In the genomic region with DNA sequence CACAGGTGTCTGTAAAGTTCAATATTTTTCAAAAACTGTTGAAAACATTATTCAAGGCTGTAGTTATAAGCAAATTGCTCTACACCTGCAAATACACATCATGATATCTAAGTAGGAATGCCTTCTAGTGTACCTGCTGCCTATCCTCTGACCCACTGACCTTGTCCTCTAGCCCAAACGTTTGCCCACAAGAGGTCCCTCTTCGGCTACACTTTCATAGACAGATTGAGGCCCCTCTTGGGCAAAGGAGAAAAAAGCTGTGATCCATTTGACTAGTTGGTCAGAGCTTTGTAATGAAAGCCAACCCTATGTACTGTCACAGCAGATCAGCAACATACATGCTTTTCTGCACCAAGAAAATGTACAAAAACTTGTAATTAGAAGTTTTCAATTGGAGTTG, we compare ENCODE assay signal across 15 mouse cellular contexts. TPM values are rescaled to one million over a fixed set of nuclear protein-coding genes. Genes with fewer than 3 reads are reported as not detected.
DNase-seq lines count a peak whose midpoint lies in the region; ATAC-seq and TF ChIP-seq lines count a peak whose summit lies in the region.
"Had no signal": no experiment of that assay in that cellular context is flagged by ENCODE, and none has a peak within 500 bp of the region (broad histone marks: within the 10 kb centered on the region; RNA-seq: fewer than 3 reads in every experiment).

No protein-coding gene starts in this region.

- H3K4me3 ChIP-seq in lung, embryonic 14.5 days (ENCODE audit: low read depth, low read length): no peak overlapping the region
- no peak overlapping the region for H3K4me3 ChIP-seq in E14TG2a.4 (replicated peaks; ENCODE audit: low read length)
- H3K4me3 ChIP-seq: hindbrain, embryonic 10.5 days; limb, embryonic 10.5 days; megakaryocyte, embryonic 14.5 days had no signal

- H3K4me2 ChIP-seq in lung, embryonic 14.5 days: no peak overlapping the region

- WGBS in lung, embryonic 14.5 days: 26% methylated on average over 2 of the region's 2 CpGs

- DNase-seq in heart, postnatal 4 days: peak; percentile 19
- DNase-seq in heart, adult 18-20 months: no peak
- DNase-seq in lung, embryonic 14.5 days: no peak
- no peak for DNase-seq in lung, postnatal 25 days (ENCODE audit: low spot score)
- peak; percentile 38 to 42 for DNase-seq in kidney, postnatal 25 days
- no peak for DNase-seq in c-Kit-positive CD71-positive TER-119-positive erythroid progenitor cells, embryonic 14.5 days (ENCODE audit: low spot score)
- no peak for DNase-seq in urinary bladder, adult 2 months (ENCODE audit: low spot score)
- DNase-seq: adrenal gland, adult 8-10 months; cerebellum, postnatal 25 days had no signal

- H3K9ac ChIP-seq in lung, embryonic 14.5 days: no peak overlapping the region

- H3K27me3 ChIP-seq in lung, embryonic 14.5 days (ENCODE audit: insufficient read depth, low read length): no peaks in the 10 kb centered on the region
- no peaks in the 10 kb centered on the region for H3K27me3 ChIP-seq in E14TG2a.4 (ENCODE audit: insufficient read depth, low read length)

- H3K36me3 ChIP-seq in lung, embryonic 14.5 days (ENCODE audit: insufficient read depth): no peaks in the 10 kb centered on the region
- H3K36me3 ChIP-seq in E14TG2a.4 (ENCODE audit: insufficient read depth, low read length): peaks cover 32% of the 10 kb centered on the region
- H3K36me3 ChIP-seq: hindbrain, embryonic 10.5 days; limb, embryonic 10.5 days had no signal

- H3K4me1 ChIP-seq in lung, embryonic 14.5 days (ENCODE audit: insufficient read depth): no peaks in the 10 kb centered on the region
- no peaks in the 10 kb centered on the region for H3K4me1 ChIP-seq in E14TG2a.4 (replicated peaks; ENCODE audit: low read depth, low read length)
- H3K4me1 ChIP-seq: hindbrain, embryonic 10.5 days; megakaryocyte, embryonic 14.5 days had no signal

- no peaks in the 10 kb centered on the region for H3K9me3 ChIP-seq in lung, embryonic 14.5 days (ENCODE audit: low read depth, low read length)
- no peaks in the 10 kb centered on the region for H3K9me3 ChIP-seq in E14TG2a.4 (ENCODE audit: low read length)
- H3K9me3 ChIP-seq: hindbrain, embryonic 10.5 days; limb, embryonic 10.5 days; megakaryocyte, embryonic 14.5 days had no signal

- peak; percentile 17 for TF ChIP-seq CTCF in lung, embryonic 14.5 days (IDR thresholded peaks at IDR 0.05; ENCODE audit: low read depth)
- 0 out of 2 replicates have a peak, but pooled peaks have one; percentile 5 for TF ChIP-seq CTCF in E14TG2a.4 (conservative IDR thresholded peaks at IDR 0.05; ENCODE audit: low read length)

- no peak for ATAC-seq in lung, embryonic 14.5 days (ENCODE audit: insufficient read depth)
- ATAC-seq: CD4-positive, CD25-positive, alpha-beta regulatory T cell, adult 4 months; inflammation-experienced regulatory T-cells, adult 6 months had no signal

- H3K27ac ChIP-seq in lung, embryonic 14.5 days (ENCODE audit: low read depth): no peak overlapping the region
- H3K27ac ChIP-seq: hindbrain, embryonic 10.5 days; limb, embryonic 10.5 days had no signal

RNA-seq across cellular contexts. Expression of a gene that starts 12.9 kb away (rescaled TPM):
- total RNA-seq in heart, postnatal 4 days (2021): 10 to 100 TPM; 23.0 to 26.1 TPM
- total RNA-seq in heart, adult 18-20 months (2021): 10 to 100 TPM; 44.2 to 48.5 TPM
- polyA plus RNA-seq in lung, embryonic 14.5 days (2014; fragmentation: Nextera tagmentation; extraction: Ambion mirVana): 5.6 and 8.3 TPM in 2 replicates
- 125 and 153 TPM in 2 replicates for polyA plus RNA-seq in urinary bladder, adult 2 months (2012; rRNA removed)

Comparison
In these comparisons a context has a peak if more than half of its experiments do, and no peak if none do; other contexts are left out.
1. DNase-seq: peak in heart, postnatal 4 days (single experiment) and kidney, postnatal 25 days (2 of 2); none in heart, adult 18-20 months (0 of 2), lung, embryonic 14.5 days (single experiment), lung, postnatal 25 days (single experiment), c-Kit-positive CD71-positive TER-119-positive erythroid progenitor cells, embryonic 14.5 days (single experiment) and urinary bladder, adult 2 months (single experiment).